Mouse (Mus musculus) layer of hippocampus, adult 11-12 months (tissue): ENCODE measurements around the gene Sptlc2.

Experiments used
- DNase-seq: peaks from one replicate; pipeline ENCODE4 v3.0.0; 2022; ENCODE audit warnings: low spot score

The Sptlc2 gene

DNA sequence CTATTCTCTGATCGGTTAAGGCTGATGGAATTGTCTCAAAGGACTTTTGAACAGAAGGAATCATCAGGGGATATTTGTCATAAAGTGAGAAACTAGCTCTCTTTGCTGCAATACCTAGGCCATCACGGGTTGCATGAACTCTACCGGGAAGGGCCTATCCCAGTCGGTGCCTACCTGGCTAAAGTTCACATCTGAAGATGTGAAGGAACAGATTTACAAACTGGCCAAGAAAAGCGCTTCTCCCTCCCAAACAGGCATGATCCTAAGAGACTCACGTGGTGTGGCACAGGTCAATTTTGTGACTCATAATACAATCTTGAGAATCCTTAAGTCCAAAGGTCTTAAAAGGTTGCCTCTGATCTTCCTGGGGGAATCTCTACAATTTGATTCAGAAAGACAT, 6.2 kb upstream of the Sptlc2 start:
- DNase-seq = no peak

DNA sequence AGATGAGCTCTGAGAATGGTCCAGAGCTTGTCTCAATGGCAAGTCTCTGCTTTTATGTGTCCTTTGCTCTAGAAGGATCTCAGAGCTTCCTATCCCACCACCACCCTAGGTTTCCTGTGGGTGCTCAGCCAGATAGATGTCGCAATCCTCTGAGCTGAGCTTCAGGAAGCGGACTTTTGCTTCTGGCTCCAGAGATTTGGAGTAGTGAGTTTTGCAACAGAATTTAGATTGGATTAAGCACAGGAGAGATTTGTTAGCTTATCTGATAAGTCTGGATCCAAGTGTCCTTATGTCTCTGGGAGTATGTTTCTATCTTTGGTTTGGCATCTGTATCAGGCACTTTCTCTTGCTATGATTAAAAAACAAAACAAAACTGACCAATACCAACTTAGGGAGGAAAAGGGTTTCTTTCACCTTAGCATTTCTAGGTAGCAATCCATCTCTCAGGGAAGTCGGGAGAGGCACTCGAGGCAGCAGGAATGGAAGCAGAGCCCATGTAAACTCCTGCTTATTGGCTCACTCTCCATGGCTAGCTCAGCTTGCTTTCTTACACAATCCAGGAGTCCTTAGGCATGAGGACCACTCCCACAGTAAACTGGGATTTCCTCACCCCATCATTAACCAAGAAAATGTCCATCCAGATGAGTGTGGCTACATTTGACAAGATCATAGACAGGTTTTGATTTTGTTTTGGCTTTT, 5.4 kb upstream of the Sptlc2 start:
- no peak for DNase-seq

DNA sequence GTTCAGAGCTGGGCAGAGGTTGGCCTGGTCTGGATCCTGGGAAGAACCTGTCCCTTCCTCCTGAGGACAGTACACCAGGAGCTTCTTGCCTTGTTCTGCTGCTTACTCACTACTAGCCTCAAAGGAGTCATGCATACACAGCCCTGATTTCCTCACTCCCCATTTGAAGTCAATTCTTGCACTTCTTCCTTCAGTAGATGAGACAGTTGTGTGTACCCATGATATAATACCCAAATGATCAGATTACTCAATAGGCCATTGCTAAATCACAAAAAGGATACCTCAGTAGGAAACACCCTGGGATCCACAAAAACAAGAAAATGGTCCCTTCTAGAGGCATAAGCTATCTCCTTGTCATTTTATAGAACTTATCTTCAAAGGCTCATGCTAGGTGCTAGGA, 3.2 kb upstream of the Sptlc2 start:
- no peak for DNase-seq

DNA sequence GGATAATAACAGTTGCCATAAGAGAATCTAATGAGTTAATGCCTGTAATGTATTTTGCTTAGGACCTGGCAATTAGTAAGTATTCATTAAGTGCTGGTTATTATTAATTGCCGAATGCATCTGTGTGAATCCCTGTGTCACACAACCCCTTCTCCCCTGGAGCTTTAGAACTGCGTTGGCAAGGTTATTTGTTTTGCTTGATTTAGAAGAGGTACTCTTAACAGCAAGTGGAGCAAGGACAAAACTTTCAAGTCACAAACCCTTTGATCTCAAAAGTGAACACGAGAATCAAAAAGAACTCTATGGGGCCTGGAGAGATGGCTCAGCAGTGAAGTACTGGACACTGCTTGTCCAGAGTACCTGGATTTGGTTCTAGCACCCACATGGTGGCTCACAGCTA, 1.1 kb upstream of the Sptlc2 start:
- no peak for DNase-seq

DNA sequence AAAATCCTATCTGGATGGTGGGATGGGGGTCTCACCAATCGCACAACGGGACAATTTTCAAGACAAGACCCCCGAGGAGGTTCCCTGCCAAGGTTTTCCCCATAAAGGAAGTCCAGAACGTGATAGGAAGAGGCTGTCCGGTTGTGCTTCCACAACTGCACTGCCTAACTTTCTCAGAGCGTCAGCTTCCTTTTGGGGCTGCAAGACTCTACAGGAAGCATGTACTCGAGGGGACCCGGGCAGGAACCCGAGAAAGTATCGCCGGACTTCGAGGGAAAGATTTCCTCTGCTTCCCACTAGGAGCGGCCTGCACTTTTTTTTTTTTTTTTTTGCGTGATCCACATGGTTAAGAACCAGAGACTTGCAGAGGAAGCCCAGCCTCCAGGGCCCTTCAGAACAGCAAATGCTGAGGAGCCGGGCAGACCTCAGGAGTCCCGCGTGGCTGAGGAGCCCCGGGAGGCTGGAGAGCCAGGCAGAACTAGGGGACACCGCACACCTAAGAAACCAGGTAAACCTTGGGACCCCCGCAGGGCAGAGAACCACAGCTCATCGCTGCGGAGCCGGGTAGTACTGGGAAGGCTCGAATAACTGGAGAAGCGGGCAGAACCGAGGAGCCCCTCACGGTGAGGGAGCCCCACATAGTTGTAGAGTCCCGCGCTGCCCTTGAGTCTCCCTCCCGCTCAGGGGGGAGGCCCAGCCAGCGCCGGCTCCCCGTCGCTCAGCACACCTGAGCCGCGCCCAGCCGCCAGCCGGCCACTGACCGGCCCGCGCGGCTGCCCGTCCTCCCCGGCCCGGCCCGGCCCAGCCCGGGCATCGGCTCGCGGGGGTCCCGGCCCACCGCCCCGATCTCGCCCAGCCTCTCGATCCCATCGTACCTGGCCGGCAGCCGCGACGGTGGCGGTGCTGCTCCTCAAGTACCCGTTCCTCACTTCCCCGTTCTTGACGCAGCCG, 709 bp downstream of the Sptlc2 start:
- peak; percentile 24 for DNase-seq

DNA sequence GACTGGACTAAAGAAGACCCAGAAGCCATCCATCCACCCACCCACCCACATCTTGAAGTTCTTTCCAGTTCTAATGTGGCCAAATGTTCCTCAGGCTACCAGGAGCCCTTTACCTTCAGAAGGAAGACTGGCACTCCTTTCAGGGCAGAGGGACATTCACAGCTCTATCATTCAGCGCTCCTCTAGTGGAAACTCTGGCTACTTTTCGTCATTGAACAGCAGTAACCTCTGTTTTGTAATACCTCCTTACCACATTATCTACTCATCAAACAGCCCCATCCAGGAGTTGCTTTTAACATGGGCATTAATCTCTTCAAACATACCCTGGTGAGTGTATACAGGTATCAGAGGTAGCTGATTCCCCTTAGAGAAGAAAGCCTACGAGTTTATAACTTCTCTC, 3.1 kb downstream of the Sptlc2 start:
- no peak for DNase-seq

DNA sequence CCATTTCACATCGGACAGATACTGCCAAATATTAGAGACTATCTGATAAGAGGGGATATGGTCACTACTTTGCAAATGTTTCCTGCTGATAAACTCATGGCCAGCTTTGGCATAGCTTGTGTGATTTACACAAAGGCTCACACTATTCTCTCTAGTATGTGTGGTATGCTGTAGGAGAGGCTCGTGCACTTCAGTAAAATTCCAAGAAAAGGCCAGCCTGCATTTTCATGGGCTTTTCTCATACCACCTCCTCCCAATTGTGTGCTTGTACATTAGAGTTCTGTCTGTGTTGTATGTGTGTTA, 6.8 kb downstream of the Sptlc2 start:
- no peak for DNase-seq

DNA sequence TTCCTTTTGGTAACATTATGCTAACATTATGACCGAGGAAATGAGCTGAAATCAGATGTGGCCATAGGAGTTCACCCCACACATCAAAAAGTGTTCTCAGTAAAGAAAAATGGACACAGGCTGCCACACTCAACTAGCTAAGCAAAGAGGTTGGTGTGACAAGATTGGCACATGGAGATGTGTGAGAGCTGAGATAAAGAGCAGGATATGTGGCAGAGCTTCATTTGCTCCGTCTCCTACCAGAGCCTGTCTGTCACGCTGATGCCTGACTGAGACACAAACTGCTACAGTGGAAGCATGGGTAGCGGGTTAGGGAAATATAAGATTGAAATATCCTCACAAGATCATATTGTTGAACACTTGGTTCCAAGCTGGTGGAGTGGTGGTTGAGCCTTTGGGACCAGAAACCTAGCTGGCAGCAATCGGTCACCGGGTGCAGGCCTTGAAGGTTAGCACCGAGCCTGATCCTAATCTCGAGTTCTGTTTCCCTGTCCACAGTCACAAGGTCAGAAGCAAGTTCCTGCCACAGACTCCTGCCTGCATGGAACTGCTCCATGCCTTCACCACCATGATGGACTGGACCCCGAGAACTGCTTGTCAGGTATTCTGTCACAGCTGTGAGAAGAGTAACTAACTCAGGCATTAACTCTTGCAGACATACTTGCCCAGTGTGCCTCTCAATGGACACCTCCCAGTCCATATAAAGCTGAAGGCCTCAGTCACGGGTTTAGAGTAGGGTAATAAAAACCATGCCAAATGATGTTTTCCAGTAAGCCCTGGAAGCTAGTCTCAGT, 7.4 kb downstream of the Sptlc2 start:
- no peak for DNase-seq

DNA sequence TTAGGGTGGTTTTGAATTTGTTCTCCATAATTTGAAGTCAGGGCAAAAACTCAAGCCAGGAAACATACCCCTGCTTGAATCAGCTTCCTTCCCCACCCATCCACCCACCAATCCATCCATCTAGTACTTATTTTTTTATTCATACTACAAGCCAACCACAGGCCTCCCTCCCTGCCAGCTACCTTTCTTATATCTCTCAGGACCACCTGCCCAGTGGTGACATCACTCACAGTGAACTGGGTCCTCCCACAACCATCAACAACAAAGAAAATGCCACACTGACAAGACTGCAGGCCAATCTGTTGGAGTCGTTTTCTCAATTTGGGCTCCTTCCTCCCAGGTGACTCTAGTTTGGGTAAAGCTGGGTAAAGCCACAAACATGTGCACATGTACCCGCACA, 8.7 kb downstream of the Sptlc2 start:
- DNase-seq = no peak

DNA sequence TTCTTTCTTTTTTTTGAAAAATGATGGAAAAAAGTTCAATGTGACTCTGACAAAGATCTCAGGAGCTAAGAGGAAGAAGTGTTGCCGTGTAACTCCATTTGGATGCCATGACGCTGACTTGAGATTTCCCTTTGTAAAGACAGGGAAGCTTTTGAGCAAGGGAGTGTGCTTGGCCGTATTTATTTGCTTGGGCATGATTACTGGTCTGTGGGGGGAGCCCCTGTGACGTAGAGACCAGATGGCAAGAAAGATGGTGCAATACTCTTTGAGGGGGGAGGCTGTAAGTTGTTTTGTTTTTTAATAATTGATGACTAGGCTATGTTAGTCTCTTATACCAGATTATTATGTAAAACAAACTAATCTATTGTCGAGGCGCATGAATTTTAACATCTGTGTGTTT, 14.0 kb downstream of the Sptlc2 start:
- DNase-seq = no peak

DNA sequence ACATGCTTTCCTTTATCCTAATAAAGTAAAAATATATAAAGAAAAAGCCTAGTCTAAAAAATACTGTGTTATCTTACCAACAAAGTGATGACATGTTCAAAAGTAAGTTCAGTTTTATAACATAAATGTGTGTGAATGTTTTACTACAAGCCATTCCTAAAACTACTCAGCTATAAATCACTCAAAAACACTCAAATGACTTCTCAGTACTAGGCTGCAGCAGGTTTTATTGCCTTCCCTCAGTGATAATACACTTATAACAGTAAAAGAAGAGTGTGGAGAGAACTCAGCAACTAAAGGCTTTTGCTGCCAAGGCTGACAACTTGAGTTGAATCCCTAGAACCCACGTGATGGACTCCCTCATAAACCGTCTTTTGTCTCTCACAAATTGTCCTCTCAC, 18.8 kb downstream of the Sptlc2 start:
- DNase-seq = no peak

DNA sequence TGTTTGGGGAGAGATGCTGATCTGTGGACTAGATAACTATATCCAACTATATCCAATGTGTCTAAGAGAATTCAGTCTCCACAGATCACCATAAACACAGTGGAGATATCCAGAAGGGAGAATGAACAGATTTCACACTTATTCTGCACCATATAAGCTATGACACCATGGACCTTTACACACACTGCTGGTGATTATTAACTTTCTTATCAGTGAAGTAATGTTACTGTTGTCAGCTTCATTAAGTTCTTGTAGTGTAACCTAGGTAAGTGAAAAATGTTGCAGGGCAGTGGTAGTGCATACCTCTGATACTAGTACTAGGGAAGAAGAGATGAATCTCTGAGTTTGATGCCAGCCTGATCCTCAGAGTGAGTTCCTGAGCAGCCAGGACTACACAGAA, 20.1 kb downstream of the Sptlc2 start:
- DNase-seq = no peak

DNA sequence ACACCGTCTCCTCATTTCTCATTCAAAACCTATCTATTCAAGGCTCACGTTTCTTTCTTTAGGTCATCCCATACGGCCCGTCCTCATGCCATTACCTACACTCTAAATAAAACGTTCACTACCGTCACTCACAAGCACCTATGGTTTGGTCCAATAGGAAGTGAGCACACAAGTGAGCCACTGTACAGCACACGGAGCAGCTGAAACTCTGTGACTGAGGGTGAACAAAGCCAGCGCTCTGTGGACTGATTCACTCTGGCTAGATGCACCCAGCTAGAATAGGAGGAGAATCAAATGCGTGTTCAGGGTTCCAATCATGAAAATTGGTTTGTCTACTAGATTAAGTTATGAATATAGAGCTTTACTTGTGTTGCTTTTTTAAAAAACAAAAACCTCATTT, 22.5 kb downstream of the Sptlc2 start:
- no peak for DNase-seq

DNA sequence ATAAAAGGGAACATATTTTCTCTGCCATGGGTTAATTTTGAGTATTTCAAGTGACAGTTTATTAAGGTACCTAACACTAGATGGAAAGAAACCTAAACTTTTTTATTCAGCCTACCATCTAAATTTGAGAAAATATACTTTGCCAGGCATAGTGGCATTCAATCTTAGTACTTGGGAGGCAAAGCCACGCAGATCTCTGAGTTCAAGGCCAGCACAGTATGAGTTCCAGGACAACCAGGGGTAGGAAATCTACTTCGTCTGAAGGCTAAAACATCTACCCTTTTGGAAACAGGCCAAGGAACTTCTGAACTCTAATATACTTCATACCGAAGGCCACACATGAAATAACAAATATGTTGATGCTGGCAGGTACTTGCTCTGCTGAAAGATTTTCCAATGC, 26.0 kb downstream of the Sptlc2 start:
- no peak for DNase-seq

DNA sequence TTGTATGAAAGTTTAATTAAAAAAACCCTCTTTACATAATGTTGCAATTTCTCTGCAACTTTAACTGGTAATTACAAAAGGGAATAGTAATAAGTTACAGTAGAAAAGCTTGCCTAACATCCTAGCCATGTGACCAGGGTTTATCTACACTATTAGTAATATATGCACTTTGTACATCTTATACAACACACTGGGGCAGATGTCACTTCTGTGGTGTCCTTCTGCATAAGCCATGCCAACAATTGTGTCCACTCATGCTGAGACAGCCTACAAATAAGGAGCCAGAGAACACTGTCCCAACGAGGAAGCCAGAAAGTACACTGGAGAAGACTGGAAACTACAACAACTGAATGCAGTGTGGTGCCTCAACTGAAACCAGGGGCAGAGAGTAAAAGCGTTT, 40.1 kb downstream of the Sptlc2 start:
- no peak for DNase-seq

DNA sequence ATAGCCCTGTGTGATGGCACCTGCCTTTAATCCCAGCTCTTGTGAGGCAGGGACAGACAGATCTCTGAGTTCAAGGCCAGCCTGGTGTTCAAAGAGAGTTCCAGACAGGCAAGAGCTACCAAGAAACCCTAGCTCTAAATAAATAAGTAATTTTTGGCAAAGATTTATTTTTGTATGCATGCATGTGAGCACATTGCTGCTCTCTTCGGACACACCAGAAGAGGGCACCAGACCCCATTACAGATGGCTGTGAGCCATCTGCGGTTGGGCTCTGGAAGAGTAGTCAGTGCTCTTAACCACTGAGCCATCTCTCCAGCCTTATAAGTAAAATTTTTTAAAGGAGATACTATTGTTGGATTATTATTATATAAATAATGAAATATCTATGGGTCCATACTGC, 40.6 kb downstream of the Sptlc2 start:
- DNase-seq = no peak

DNA sequence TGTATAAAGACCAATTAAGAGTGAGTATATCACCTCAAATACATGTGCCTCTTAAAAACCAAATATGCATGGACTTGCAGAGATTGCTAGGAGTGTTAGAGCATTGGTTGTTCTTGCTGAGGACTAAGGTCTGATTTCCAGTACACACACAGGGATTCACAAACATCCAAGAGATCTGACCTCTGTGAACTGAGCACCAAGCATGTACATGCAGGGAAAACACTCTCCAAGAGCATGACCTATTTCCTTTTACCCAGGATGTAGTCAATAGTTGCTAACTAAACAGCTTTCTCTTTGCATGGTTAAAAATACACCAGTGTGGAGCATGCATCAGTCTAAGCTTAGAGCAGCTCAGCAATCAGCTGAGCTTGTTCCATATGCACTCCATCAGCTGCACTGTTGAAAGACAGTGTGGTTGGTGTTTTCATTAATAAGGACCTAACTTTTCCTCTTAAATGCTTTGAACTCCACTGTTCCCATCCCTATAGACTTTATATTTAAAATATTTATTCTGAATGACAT, 45.0 kb downstream of the Sptlc2 start:
- DNase-seq = no peak

DNA sequence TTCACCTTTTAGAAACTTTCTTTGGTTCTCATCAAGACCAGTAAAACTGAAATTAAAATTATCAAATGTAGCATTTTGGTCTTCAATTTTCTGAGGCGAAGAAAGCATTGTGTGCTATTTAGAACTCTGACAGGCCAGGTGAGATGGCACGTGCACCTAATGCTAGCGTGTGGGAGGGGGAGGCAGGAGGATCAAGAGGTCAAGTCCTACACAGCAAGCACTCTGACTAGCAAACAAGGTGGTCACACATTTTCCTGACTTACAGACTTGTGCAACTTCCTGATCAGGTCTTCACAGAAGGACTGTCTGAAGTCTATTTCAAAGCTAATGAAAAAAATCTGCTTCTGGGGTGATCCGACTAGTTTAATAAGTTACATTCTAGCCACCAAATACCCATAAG, 50.1 kb downstream of the Sptlc2 start:
- DNase-seq = no peak

DNA sequence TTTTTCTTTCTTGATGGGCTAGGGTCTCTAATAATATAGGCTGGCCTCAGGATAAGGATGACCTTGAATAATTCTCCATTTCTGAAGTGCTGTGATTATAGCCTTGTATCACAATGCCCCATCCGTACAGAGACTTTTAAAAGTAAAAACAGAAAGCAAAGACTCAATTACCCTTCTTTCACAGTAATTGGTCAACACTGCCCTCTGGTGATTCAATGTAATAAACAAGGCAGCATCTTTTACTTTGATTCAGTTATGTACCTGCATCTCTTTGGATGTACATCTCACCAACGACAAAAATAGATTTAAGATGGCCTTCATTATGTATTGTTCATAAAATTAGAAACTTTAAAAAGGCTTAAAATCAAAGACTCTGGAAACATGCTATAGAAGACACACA, 53.3 kb downstream of the Sptlc2 start:
- DNase-seq = peak; percentile 37

DNA sequence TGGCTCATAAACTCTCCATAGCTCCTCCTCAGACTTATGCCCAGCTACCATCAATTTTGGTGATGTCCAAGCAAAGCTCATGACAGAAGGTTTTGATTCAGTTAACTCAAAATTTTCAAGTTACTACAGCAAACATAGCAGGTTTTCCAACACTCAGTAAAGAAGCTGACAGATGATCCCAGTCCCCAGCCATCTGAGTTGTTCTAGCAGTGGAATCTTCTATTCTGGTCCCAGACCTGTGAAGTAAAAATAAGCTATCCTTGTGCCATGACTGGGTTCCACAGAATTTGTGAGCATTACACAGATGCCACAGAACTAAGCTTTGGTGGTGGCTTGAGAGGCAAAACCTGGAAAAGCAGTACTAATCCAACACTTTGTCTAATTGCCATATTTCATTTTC, 54.4 kb downstream of the Sptlc2 start:
- no peak for DNase-seq

DNA sequence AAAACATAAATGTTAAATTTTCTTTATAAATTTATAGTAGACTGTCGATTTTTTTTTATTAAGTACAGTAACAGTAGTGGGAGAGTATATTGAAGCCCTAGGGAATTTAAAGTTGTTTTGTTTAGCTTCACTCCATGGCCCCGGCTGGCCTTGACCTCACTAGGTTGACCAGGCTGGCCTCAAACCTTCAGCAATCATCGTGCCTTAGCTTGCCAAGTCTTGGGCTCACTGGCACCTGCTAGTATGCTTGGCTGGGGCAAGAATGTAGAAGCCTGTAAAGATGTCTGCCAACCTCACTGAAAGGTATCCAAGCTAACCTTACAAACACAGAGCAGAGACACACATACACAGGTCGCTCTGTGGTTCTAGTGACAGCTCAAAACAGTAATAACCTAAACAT, 55.6 kb downstream of the Sptlc2 start:
- no peak for DNase-seq

DNA sequence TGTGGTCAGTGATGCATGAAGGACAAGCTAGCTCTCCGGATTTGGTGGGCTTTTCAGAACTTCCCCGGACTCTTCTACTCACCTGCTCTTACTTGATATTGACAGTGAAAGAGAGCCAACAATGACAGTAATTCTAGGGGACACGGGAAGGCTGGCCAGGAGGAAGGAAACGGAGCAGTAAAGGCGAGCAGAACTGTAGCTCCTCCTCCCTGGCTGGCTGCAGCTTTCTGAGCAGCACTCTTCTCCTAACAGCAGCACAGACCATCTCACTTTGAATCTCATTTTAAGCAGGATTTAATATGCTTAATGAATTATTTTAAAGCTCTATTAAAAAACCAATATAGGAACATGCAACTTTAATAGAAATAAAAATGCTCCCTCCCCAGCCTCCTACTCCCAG, 56.2 kb downstream of the Sptlc2 start:
- DNase-seq = no peak

DNA sequence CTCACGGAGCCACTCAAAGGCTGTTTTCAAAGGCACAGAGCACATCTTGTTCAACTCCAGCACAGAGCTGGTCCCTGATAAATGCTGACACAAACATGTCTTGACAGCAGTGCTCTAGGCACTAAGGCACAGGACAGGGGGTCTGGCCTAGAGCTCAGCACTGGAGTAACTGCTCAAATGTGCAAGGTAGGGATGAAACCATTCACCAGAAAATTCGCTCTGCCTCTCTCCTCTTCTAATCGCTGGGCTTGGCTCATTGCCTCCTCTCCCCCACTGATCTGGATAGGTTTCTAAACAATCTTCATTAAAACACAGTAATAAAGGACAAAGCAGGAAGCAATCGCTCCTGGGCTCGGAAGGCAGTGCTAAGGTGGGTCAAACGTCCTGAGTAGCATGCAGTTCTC, 57.1 kb downstream of the Sptlc2 start:
- no peak for DNase-seq
